Mouse (Mus musculus) adrenal gland, adult 8-10 months (tissue): ENCODE measurements around the gene 2410004P03Rik. TPM values are rescaled to one million over a fixed set of nuclear protein-coding genes. Genes with fewer than 3 reads are reported as not detected.

ENCODE experiments used
- DNase-seq: peaks from one replicate; pipeline ENCODE4 v3.0.0; 2022
- total RNA-seq, 4 experiments: library from RNA; stranded (reverse); gene quantifications; 2 replicates each; pipeline ENCODE4 v1.2.4; 2022

The 2410004P03Rik gene
- total RNA-seq, 4 experiments from 2014 or later, result not detected

GRCm38 (mm10) chr12:17018468-17018867, 6.9 kb upstream of the 2410004P03Rik start:
- DNase-seq, result no peak

- DNase-seq, result no peak
These were observed 4.2 kb upstream of the 2410004P03Rik start for GRCm38 (mm10) chr12:17015711-17016110.

DNA sequence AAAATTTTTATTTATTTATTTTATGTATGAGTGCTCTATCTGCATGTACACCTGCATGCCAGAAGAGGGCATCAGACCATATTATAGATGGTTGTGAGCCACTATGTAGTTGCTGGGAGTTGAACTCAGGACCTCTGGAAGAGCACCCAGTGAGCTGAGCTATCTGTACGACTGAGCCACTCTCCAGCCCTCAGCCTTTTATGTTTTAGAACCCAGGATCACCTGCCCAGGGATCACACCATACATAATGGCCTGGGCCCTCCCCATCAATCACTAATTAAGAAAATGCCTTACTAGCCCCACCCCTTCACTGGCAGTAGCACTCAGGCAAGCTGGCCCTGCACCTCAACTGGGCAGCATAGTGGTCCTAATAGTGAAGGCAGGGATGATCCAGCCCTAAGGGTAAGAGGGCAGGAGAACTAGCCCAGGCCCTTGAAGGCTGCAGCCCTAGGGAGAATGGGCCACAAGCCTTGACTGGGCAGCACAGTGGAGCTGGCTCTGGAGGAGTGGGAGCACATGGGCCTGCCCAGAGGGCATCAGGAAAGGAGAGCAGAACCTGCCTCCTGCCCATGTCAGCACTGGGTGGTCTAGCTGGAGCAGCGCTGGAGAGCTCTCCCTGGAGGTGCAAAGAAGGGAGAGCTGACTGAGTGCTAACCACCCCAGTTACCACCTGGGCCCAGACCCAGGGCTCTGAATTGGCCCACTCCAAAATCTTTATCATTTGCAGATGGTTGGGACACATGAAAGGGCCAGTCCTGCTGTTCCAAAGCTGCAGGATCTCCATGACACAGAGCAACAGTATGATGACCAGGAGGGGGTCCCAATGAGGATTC, 756 bp upstream of the 2410004P03Rik start:
- DNase-seq, result no peak

DNA sequence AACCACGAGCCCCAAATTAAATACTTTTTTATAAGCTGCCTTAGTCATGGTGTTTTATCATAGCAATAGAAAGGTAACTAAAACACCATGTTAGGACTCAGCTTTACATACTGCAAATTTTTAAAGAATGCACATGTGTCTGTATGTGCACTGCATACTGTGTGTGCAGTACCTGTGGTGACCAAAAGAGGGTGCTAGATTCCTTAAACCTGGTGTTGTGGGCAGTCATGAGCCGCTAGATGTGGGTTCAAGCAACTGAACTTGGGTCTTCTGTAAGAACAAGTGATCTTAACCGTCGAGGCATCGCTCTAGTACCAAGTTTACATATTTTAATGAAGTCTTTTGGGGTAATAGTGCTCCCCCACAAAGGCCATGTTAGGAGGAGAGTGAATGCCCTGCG, 2.1 kb downstream of the 2410004P03Rik start:
- DNase-seq, result no peak

DNA sequence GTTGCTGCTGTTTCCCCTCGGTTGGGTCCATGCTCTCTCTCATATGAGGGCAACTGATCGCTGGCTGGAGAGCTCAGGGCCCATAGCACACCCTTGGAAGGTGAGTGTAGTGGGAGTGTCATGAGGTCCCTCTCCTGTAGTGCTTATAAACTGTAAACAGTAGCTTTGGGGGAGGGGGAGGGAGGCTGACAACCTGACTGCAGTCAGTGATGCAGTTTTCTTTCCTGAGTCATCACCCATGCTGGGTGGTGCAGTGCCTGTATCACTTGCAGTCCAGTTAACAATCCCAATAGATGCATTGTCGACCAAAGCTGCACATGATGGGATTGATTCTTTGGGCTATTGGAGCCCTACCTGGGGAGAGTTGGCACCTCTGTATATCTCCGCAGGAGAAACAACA, 10.3 kb downstream of the 2410004P03Rik start:
- no peak for DNase-seq

DNA sequence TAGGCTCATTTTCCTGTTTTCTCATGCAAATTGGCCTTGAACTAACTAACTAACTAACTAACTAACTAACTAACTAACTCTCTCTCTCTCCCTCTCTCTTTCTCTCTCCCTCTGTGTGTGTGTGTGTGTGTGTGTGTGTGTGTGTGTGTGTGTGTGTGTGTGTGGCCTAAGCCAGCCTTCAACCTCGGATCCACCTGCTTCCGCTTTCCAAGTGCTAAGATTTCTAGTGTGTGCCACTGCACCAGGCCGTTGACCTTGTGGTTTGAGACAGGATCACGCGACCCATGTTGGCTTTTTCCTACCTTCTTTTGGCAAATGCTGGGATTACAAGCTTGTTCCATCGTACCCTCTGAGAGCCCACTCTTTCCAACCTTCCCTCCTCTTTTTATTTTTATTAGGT, 10.9 kb downstream of the 2410004P03Rik start:
- no peak for DNase-seq

DNA sequence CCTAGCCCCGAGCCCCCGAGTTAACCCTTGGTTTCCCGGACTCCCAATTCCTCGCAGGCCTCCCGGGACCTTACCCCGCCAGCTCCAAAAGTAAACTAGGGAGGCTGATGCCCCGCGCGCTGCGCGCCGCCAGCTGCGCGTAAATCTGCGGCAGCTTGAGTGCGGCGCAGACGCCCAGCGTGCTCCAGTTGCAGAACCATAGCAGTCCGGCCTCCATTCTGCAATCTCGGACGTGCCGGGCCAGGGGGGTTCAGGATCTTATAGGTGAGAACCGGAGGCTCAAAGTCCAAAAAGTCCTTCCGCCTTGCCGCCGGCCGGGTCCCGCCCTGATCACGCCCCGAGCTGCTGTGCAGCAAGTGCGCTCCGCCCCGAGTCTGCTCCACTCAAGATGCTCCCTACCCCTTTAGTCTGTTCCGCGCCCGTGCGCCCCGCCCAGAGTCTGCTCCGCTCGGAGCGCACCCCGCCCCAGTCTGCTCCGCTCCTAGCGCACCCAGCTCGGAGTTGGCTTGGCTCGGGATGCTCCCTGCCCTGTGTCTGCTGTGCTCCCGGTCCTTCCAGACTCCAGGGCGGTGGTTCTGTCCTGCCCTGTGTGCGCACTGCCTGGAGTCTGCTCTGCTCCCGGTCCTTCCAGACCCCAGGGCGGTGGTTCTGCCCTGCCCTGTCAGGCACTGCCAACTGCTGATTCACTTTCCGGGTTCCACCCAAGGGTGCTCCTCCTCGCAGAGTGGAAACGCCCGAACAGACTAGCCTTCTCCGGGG, 11.6 kb downstream of the 2410004P03Rik start, which contains the start of gene Pqlc3:
Gene Pqlc3, minus strand, starts transcription at position 670 of the 759 bp plus-strand sequence.
- DNase-seq, result peak; percentile 88

GRCm38 (mm10) chr12:16999146-16999545, 12.4 kb downstream of the 2410004P03Rik start:
- DNase-seq, result peak; percentile 26

DNA sequence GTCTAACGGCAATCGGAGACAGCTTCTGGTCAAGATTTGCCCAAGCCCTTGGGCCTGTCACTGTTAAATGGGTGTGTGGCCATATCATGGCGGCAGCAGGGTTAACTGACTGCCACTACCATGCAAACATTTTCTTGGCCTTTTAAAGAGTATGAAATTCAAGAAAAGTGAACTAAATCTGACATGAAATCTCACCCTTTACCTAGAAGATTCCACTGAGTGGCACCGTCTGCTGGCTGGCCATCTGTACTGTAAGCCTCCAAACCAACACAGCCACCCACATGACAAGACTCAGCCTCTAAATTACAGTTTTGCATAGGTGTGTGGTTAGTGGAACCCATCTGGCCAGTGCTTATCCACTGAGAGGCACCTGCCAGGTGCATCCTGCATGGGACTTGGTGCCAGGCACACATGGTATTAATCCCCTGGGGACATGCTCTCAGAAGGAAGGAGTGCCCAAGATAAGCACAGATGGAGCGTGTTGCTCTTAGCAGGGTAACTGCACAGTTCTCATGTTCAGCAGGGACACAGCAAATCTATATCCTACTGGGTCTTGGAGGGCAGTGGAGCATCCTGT, 14.6 kb downstream of the 2410004P03Rik start:
- DNase-seq, result no peak

GRCm38 (mm10) chr12:16996281-16996680, 15.2 kb downstream of the 2410004P03Rik start:
- no peak for DNase-seq

DNA sequence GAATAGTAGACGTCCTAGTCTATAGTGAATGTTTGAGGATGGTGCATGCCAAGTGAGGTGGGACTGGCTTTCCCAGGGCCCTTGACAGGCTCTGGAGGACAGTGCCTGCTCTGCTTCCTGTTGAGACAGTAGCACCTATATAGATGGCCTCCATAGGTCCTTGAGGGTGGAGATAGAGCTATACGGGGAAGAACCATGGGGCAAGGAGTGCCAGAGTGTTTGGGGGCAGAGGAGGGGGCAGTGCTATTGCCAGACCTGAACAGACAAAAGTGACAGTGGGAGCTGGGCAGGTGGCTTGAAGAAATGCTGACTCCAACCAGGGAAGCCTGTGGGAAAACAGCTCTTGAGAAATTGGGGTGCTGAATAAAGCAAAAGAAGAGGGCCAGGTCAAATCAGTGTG, 17.2 kb downstream of the 2410004P03Rik start:
- no peak for DNase-seq

GRCm38 (mm10) chr12:16992355-16992754, 19.2 kb downstream of the 2410004P03Rik start:
- no peak for DNase-seq

DNA sequence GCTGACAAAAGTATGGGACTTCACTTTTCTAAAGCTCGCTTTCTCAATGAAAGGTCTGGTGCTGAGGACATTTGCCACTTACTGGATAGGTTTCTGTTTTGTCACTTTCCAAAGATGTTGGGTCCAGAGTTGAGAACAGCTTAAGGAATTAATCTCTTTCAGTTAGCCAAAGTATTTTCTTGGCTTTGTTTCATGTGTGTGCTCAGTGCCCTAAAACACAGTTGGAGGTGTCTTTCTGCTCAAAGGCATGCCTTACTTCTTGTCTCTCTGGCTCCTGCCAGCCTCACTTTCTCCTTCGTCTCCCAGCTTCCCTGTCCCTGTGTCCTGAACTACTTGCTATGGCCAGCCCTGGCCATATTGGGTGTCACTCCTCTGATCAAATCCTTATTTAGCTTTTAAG, 20.2 kb downstream of the 2410004P03Rik start:
- no peak for DNase-seq

DNA sequence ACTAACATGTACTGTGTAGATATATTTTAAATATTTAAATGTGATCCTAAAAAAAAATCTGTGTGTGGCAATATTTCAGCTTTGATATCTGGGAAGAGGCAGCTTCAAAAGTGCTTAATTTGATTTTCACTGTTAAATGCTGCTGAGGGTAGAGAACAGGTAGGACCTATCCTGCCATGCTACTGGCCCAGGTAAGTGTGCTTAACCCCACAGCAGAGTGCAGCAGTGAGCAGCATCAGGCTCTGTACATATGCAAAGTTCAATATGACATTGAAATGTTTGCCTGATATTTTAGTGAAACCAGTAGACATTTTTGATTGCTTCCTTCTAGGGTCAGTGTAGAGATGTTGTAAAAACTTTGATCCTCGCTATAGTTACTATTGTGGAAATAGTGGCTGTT, 25.7 kb downstream of the 2410004P03Rik start:
- no peak for DNase-seq

- no peak for DNase-seq
These were observed 34.4 kb downstream of the 2410004P03Rik start for GRCm38 (mm10) chr12:16977120-16977519.

- DNase-seq, result no peak
These were observed 44.7 kb downstream of the 2410004P03Rik start for GRCm38 (mm10) chr12:16966811-16967210.

- DNase-seq, result no peak
These were observed 48.2 kb downstream of the 2410004P03Rik start for GRCm38 (mm10) chr12:16963354-16963753.

DNA sequence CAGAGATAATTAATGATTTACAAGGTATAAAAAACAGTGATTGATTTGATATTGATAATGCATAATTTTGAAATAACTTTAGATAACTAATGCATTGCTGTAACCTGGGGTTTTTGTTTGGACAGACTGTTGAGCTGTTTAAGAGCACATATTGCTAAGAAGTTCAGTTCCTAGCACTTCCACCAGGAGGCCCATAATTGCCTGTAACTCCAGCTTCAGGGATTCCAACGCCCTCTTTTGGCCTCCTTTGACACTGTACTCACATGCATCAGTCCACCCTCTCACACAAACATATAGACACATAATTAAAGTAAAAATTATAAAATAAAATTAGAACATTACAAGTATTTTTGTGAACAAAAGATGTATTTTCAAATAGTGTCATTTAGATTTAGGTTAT, 52.7 kb downstream of the 2410004P03Rik start:
- DNase-seq, result no peak

Other genes with a start within 250 kb of the 2410004P03Rik start
- 100 to 1,000 TPM in 2 of 4 experiments, 10 to 100 TPM in 2; 48.1 to 255 (median 118) TPM for gene Greb1, start 210.8 kb downstream of the 2410004P03Rik start, total RNA-seq
- 10 to 100 TPM; 41.5 to 55.0 (median 44.9) TPM for gene E2f6, start 200.8 kb downstream of the 2410004P03Rik start, total RNA-seq
- gene Rock2, start 116.8 kb downstream of the 2410004P03Rik start, total RNA-seq, result 100 to 1,000 TPM in 2 of 4 experiments, 10 to 100 TPM in 2; 75.8 to 109 (median 89.6) TPM
- gene Pqlc3, start 11.3 kb downstream of the 2410004P03Rik start, total RNA-seq, result 10 to 100 TPM; 11.0 to 14.7 (median 13.5) TPM
- 1 to 10 TPM in 2 of 4 experiments, under 1 TPM in 2; 0.35 to 1.7 (median 1.1) TPM for gene Kcnf1, start 165.2 kb upstream of the 2410004P03Rik start, total RNA-seq